Mouse (Mus musculus) layer of hippocampus, postnatal 25 days (tissue): ENCODE measurements around the gene Zbtb7a. TPM values are rescaled to one million over a fixed set of nuclear protein-coding genes. Genes with fewer than 3 reads are reported as not detected.

Experiments used
- microRNA-seq, 2 experiments: library from miRNA; unstranded; fragments of <30 nt; microRNA quantifications; one replicate each; pipeline ENCODE4 v1.2.0; 2021
- total RNA-seq, 2 experiments: library from RNA; stranded (reverse); gene quantifications; 2 replicates each; pipeline ENCODE4 v1.2.3; 2021

Zbtb7a gene
- total RNA-seq, 2 experiments from 2014 or later: 94.7 to 101 TPM

Small RNA genes lying within 50 kb of the gene (microRNA-seq; reads per million reads assigned to microRNA genes)
- gene Mir5615-1 (0 reads per million in 2 experiments), gene Mir5615-2 (0 reads per million in 2 experiments)

Other genes with a start within 250 kb of the Zbtb7a start
- gene Timm13, start 234.3 kb upstream of the Zbtb7a start, total RNA-seq: 100 to 1,000 TPM; 145 to 167 TPM
- 10 to 100 TPM; 17.5 to 19.6 TPM for gene Lmnb2, start 217.0 kb upstream of the Zbtb7a start, total RNA-seq
- gene Gadd45b, start 205.1 kb upstream of the Zbtb7a start, total RNA-seq: 10 to 100 TPM; 15.0 to 16.7 TPM
- 100 to 1,000 TPM; 180 to 184 TPM for gene Gng7, start 120.3 kb upstream of the Zbtb7a start, total RNA-seq
- 100 to 1,000 TPM in 1 of 2 experiments, 10 to 100 TPM in 1; 98.7 to 103 TPM for gene Diras1, start 109.6 kb upstream of the Zbtb7a start, total RNA-seq
- gene Slc39a3, start 97.8 kb upstream of the Zbtb7a start, total RNA-seq: 10 to 100 TPM; 67.5 to 74.9 TPM
- 100 to 1,000 TPM; 171 to 178 TPM for gene Sgta, start 75.0 kb upstream of the Zbtb7a start, total RNA-seq
- gene Thop1, start 65.2 kb upstream of the Zbtb7a start, total RNA-seq: 10 to 100 TPM; 51.3 to 54.6 TPM
- under 1 TPM; 0.81 to 0.94 TPM for gene Creb3l3, start 36.3 kb upstream of the Zbtb7a start, total RNA-seq
- 100 to 1,000 TPM; 123 to 127 TPM for gene Map2k2, start 29.3 kb upstream of the Zbtb7a start, total RNA-seq
- gene Pias4, start 32.7 kb downstream of the Zbtb7a start, total RNA-seq: 10 to 100 TPM; 28.2 to 28.9 TPM
- gene Eef2, start 41.4 kb downstream of the Zbtb7a start, total RNA-seq: 100 to 1,000 TPM; 896 to 944 TPM
- gene Dapk3, start 47.8 kb downstream of the Zbtb7a start, total RNA-seq: 10 to 100 TPM; 71.7 to 71.8 TPM
- gene 4930442H23Rik, start 48.6 kb downstream of the Zbtb7a start, total RNA-seq: not detected
- under 1 TPM; 0.19 to 0.20 TPM for gene Nmrk2, start 66.8 kb downstream of the Zbtb7a start, total RNA-seq
- gene Atcay, start 95.6 kb downstream of the Zbtb7a start, total RNA-seq: 100 to 1,000 TPM; 154 to 155 TPM
- gene Zfr2, start 97.9 kb downstream of the Zbtb7a start, total RNA-seq: 10 to 100 TPM; 55.6 to 69.0 TPM
- gene Matk, start 117.7 kb downstream of the Zbtb7a start, total RNA-seq: 100 to 1,000 TPM; 222 to 244 TPM
- gene Mrpl54, start 131.7 kb downstream of the Zbtb7a start, total RNA-seq: 10 to 100 TPM; 38.6 to 44.0 TPM
- gene Apba3, start 131.7 kb downstream of the Zbtb7a start, total RNA-seq: 10 to 100 TPM; 35.4 to 39.5 TPM
- 1 to 10 TPM in 1 of 2 experiments, under 1 TPM in 1; 0.86 to 1.2 TPM for gene Tjp3, start 156.4 kb downstream of the Zbtb7a start, total RNA-seq
- gene Pip5k1c, start 157.7 kb downstream of the Zbtb7a start, total RNA-seq: 100 to 1,000 TPM; 306 to 318 TPM
- 10 to 100 TPM; 28.1 to 30.0 TPM for gene Cactin, start 185.9 kb downstream of the Zbtb7a start, total RNA-seq
- 1 to 10 TPM; 1.1 to 1.5 TPM for gene Tbxa2r, start 193.5 kb downstream of the Zbtb7a start, total RNA-seq
- 1 to 10 TPM; 1.6 to 1.9 TPM for gene Gipc3, start 208.0 kb downstream of the Zbtb7a start, total RNA-seq
- 10 to 100 TPM; 31.3 to 31.6 TPM for gene Hmg20b, start 215.3 kb downstream of the Zbtb7a start, total RNA-seq
- gene Mfsd12, start 222.3 kb downstream of the Zbtb7a start, total RNA-seq: 10 to 100 TPM; 46.6 to 50.7 TPM
- 1 to 10 TPM; 1.1 to 1.2 TPM for gene 4930404N11Rik, start 230.6 kb downstream of the Zbtb7a start, total RNA-seq
- gene Fzr1, start 243.3 kb downstream of the Zbtb7a start, total RNA-seq: 10 to 100 TPM; 65.9 to 66.6 TPM
- 10 to 100 TPM; 79.1 to 87.1 TPM for gene Dohh, start 249.2 kb downstream of the Zbtb7a start, total RNA-seq
- gene Gm48551, start 249.2 kb downstream of the Zbtb7a start, total RNA-seq: 1 to 10 TPM; 2.6 to 3.7 TPM